Mouse (Mus musculus) E14TG2a.4 (cell line): Measurements from ENCODE around the gene Tinag.

Experiments used
- CTCF ChIP-seq: conservative IDR thresholded peaks from 2 replicates; pipeline ENCODE4 v1.5.1; 2014; ENCODE audit warnings: low read length
- NANOG ChIP-seq: IDR thresholded peaks from 2 replicates; pipeline ENCODE4 v1.6.1; 2014; ENCODE audit warnings: borderline replicate concordance, low read length, mixed read lengths
- POU5F1 ChIP-seq: IDR thresholded peaks from 2 replicates; pipeline ENCODE4 v1.6.1; 2014; ENCODE audit warnings: low read length, borderline replicate concordance

GRCm38 (mm10) chr9:77046067-77046715, 597 bp upstream of the Tinag start:
- TF ChIP-seq CTCF, result no peak
- TF ChIP-seq POU5F1, result no peak
- TF ChIP-seq NANOG, result no peak
